Mouse (Mus musculus): ENCODE results near the gene Tst.

DNA sequence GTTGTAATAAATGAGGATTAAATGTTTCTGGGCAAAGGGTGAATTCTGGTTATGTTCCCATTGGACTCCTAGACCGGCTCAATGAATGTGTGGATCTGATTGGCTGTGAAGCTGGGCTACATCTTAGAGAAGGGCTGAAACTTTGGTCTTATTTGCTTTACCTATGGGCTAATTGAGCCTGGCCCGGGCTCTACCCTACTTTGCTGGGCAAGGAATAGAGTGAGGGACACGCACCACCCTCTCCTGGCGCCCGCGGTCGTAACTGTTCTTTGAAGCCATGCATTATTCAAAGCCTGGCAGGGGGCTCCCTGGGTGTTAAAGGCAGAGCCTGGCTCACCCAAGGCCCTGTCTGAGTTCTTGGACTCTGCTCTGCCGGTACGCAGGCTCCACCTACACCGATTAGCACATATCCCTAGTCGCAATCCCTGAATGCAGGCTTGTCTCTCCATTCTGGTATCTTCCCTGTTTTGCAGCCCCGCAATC, 3.9 kb upstream of the Tst start:
- TF ChIP-seq POLR2A (IDR thresholded peaks at IDR 0.05; ENCODE audit: borderline replicate concordance, control insufficient read depth, low read depth, low read length) (0 out of 2 replicates have a peak, but pooled peaks have one; percentile 4), CTCF (IDR thresholded peaks at IDR 0.05; ENCODE audit: control insufficient read depth, insufficient read depth, low read length) (no peak)

All from bone marrow, adult 2 months (tissue).